Mouse (Mus musculus) small intestine, adult 2 months (tissue): ENCODE measurements around the gene Gm340. TPM values are rescaled to one million over a fixed set of nuclear protein-coding genes. Genes with fewer than 3 reads are reported as not detected.

ENCODE experiments used
- H3K27ac ChIP-seq: fragments of 200-500 bp; 2 replicates; pipeline ENCODE4 v1.5.1; 2012; ENCODE audit warnings: low read depth, low read length, control low read depth, inconsistent platforms; ENCODE audit not compliant: insufficient read depth
- H3K27me3 ChIP-seq: fragments of 200-500 bp; 2 replicates; pipeline ENCODE4 v1.6.1; 2012; ENCODE audit warnings: mild to moderate bottlenecking, moderate library complexity, low read length, inconsistent platforms; ENCODE audit not compliant: control insufficient read depth, insufficient read depth
- H3K36me3 ChIP-seq: fragments of 200-500 bp; 2 replicates; pipeline ENCODE4 v1.6.1; 2012; ENCODE audit warnings: mild to moderate bottlenecking, low read length, control low read depth, inconsistent platforms; ENCODE audit not compliant: control insufficient read depth, insufficient read depth
- H3K4me1 ChIP-seq: fragments of 200-500 bp; 2 replicates; pipeline ENCODE4 v1.6.1; 2012; ENCODE audit warnings: low read length, inconsistent platforms, mixed read lengths; ENCODE audit not compliant: control insufficient read depth, insufficient read depth, insufficient read length
- H3K4me3 ChIP-seq: fragments of 200-500 bp; 2 replicates; pipeline ENCODE4 v1.5.1; 2012; ENCODE audit warnings: low read depth, mild to moderate bottlenecking, control low read depth, inconsistent platforms, low read length, moderate library complexity
- CTCF ChIP-seq: fragments of 200-500 bp; IDR thresholded peaks from 2 replicates; pipeline ENCODE4 v1.5.1; 2012; ENCODE audit warnings: low read depth, mild to moderate bottlenecking, control low read depth, inconsistent platforms, low read length, moderate library complexity, mixed read lengths; ENCODE audit not compliant: insufficient replicate concordance, insufficient read length; ENCODE audit errors: extremely low read depth
- POLR2A ChIP-seq: fragments of 200-500 bp; IDR thresholded peaks from 2 replicates; pipeline ENCODE4 v1.6.1; 2012; ENCODE audit warnings: low read depth, mild to moderate bottlenecking, control low read depth, inconsistent platforms, low read length, moderate library complexity
- WGBS: fragments of 180-500 bp; shearing (Covaris S2); methylation state at CpG from one replicate; pipeline ENCODE4 v1.1.7; 2018; 5-methylcytosine and 5-hydroxymethylcytosine counted together
- polyA plus RNA-seq: library from polyadenylated mRNA; depleted of rRNA; stranded (reverse); fragments of >200 nt; gene quantifications from 2 replicates; pipeline ENCODE4 v1.2.3, GENCODE M21; 2012; rRNA removed

Gm340 gene
- 0.56 and 1.0 TPM in 2 replicates for polyA plus RNA-seq

DNA sequence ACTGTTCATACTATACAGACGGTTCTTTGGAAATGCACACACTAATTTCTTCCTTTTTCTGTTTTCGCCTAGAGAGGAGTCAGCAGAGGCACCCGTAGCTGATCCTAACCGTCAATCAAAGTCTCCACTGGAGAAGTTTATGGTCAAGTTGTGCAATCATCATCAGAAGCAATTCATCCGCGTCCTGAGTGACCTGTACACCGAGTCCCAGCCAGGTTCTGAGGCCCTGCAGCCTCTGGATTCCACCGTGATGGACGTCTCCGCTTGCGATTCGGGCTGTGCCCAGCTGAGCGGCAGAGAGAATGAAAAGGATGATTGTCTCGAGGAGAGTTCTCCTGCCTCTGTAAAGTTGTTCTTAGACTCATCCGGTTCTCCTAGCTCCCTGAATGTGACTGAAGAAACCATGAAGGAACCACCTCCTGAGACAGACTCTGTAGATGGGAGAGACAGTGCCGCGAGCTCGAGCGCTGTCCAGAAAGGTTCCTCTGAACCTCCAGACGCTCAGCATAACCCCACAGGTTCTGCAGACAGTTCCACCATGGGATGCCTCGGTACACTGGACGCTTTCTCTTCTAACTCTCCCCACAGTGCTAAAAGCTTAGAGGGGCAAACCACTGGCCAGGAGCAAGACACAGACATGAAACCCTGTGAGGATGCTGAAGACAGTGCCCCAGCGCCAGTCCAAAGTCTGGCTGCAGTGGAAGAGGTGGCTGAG is at the start of gene Gm340:
Gene Gm340, plus strand, starts transcription at position 665 of the 715 bp plus-strand sequence.
- WGBS = 87% methylated on average over 23 of the region's 23 CpGs
- no peak within 1 kb of the TSS for H3K4me3 ChIP-seq
- peaks cover 24% of the 10 kb centered on the region for H3K36me3 ChIP-seq
- TF ChIP-seq POLR2A = no peak
- no peak for TF ChIP-seq CTCF
- no peak within 1 kb of the TSS for H3K27ac ChIP-seq
- peaks cover 10% of the 10 kb centered on the region for H3K4me1 ChIP-seq
- no peaks in the 10 kb centered on the region for H3K27me3 ChIP-seq

DNA sequence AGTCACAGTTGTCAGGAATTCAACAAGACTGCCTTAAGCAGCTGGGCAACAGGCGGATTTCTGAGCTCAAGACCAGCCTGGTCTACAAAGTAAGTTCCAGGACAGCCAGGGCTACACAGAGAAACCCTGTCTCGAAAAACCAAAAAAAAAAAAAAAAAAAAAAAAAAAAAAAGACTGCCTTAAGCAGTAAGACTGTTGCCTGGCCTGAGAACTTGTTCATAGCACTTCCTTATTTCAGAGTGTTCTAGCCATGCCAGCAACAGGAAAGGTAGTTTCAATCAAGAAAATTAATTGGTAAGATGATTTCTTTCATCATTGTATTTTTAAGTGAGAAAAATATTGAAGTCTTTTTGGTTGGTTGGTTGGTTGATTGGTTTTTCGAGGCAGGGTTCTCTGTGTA is 48.1 kb upstream of the Gm340 start:
- Histone ChIP-seq H3K4me3 (no peak overlapping the region), H3K27me3 (no peaks in the 10 kb centered on the region), H3K36me3 (peaks cover 3% of the 10 kb centered on the region), H3K4me1 (no peaks in the 10 kb centered on the region), H3K27ac (no peak overlapping the region)
- TF ChIP-seq POLR2A (no peak), CTCF (no peak)
- WGBS = 86% methylated on average over 3 of the region's 3 CpGs

DNA sequence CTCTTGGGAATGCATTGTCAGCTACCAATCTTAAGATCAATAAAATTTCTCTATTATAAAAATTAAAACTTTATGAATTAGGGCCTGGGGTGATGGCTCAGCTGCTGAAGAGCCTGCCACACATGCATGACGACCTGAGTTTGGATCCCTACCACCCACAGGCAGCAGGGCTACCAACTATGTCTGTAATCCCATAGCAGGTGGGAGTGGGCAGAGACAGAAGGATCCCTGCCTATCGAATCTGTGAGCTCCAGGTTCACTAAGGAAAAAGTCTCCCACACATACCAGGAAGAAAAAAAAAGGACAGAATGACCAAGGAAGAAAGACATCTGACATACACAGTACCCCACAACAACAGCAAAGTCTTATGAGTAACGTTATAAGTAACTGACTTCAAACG is 25.2 kb upstream of the Gm340 start:
- Histone ChIP-seq H3K27ac (no peak overlapping the region), H3K4me1 (peaks cover 5% of the 10 kb centered on the region; the same call in 1 of the 2 replicates), H3K4me3 (no peak overlapping the region), H3K27me3 (no peaks in the 10 kb centered on the region), H3K36me3 (peaks cover 39% of the 10 kb centered on the region)
- WGBS = 86% methylated on average over 4 of the region's 4 CpGs
- TF ChIP-seq CTCF (no peak), POLR2A (no peak)

DNA sequence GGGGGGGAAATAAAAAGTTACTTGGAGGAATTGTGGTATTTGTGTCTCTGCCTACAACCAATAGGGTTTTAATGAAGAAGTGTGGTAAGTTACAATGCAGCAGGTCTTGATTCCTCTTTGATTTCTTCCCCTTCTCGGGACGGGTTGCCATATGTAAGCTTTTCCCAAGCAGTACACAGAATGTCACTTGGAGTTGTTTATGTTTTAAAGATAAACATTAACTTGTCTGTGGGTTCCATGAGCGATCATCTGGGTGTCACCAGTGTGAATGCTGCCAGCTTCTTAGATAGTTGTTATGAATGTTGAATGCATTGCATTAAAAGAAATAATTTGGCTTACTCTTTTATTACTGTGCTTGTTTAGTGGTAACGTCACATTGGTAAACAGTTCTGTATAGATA is 24.7 kb upstream of the Gm340 start:
- WGBS = 63% methylated on average over 4 of the region's 4 CpGs
- Histone ChIP-seq H3K4me1 (peaks cover 3% of the 10 kb centered on the region; the same call in 1 of the 2 replicates), H3K4me3 (no peak overlapping the region), H3K27me3 (no peaks in the 10 kb centered on the region), H3K36me3 (peaks cover 39% of the 10 kb centered on the region), H3K27ac (no peak overlapping the region)
- TF ChIP-seq CTCF (no peak), POLR2A (no peak)

DNA sequence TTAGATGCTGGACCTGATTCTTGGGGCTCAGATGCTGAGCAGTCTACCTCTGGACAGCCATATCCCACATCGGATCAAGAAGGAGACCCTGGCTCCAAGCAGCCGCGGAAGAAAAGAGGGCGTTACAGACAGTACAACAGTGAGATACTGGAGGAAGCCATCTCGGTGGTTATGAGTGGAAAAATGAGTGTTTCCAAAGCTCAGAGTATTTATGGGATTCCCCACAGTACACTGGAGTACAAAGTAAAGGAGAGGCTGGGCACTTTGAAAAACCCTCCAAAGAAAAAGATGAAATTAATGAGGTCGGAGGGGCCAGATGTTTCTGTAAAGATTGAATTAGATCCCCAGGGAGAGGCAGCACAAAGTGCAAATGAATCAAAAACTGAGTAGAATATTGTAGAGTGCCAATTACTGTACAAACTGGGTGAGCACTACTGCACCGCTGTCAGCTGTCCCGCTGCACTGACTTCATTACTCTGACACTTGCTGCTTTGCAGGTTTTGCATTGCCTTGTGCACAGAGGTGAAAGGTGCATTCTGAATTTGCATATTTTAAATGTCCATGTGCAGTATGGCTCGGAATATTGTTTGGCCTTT is 23.2 kb upstream of the Gm340 start:
- no peak overlapping the region for H3K4me3 ChIP-seq
- peaks cover 36% of the 10 kb centered on the region for H3K36me3 ChIP-seq
- 90% methylated on average over 9 of the region's 9 CpGs for WGBS
- peaks cover 3% of the 10 kb centered on the region; the same call in 1 of the 2 replicates for H3K4me1 ChIP-seq
- no peak overlapping the region for H3K27ac ChIP-seq
- H3K27me3 ChIP-seq = no peaks in the 10 kb centered on the region
- TF ChIP-seq POLR2A (no peak), CTCF (no peak)

DNA sequence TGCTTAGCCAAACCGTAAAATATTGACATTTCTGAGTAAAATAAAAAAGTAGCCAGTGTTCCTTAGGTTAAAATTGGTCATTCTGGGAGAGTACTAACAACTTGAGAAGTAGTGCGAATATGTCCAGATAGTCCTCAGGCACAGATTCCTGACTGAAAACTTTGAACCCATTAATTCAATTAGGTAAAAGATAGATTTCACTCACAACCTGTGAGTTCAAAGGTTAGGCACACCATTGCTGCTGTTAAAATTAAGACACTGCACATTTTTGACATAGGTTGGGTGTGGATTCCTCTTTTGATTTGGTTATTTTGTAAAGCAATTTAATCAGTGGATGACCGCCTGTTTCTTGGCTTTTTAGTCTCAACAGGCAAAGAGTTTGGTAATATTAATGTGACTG is 21.3 kb upstream of the Gm340 start:
- 46% methylated on average over 3 of the region's 3 CpGs for WGBS
- Histone ChIP-seq H3K4me1 (peaks cover 3% of the 10 kb centered on the region; the same call in 1 of the 2 replicates), H3K27ac (no peak overlapping the region), H3K36me3 (peaks cover 33% of the 10 kb centered on the region), H3K27me3 (no peaks in the 10 kb centered on the region), H3K4me3 (no peak overlapping the region)
- no peak for TF ChIP-seq CTCF
- no peak for TF ChIP-seq POLR2A

DNA sequence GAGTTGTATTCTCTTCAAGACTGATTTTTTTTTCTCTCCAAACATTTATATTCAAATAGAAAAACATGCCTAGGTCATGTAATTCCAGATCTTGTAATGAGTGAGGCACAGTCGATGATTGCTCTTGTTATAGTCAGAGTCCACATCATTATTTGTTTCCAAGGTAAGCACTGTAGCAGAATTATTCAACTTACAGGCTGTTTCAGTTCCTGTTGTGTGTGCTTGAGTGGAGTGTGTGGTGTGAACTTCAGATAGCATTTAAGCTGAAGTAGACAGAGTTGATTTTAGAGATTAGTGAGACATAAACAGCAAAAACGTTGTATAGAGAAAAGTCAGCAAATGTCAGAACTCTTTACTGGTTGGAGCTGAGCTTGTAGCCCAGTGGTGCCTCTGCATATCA is 13.4 kb upstream of the Gm340 start:
- Histone ChIP-seq H3K27ac (no peak overlapping the region), H3K36me3 (0 out of 2 replicates have a peak, but pooled peaks cover 3% of the 10 kb centered on the region), H3K4me3 (no peak overlapping the region), H3K4me1 (no peaks in the 10 kb centered on the region; the same call in 1 of the 2 replicates), H3K27me3 (no peaks in the 10 kb centered on the region)
- WGBS = 45% methylated on average over 2 of the region's 2 CpGs
- TF ChIP-seq POLR2A (no peak), CTCF (no peak)

DNA sequence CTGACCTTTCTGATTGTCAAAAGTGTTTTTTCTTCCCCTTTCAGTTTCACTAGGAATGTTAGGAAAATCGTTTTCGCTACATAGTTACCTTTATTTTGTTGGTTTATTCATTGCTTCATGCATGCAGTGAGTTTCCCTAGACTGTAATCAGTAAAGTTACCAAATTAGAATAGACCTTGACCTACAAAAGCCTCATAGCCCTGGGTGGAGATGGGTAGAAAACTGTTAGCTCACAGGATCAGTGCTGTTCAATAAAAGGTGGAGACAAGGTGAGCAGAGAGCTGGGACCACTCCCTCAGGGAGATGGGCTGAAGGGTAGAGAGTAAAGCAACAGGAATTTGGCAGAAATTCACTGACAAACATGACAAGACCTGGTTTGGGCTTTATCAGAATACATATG is 8.5 kb upstream of the Gm340 start:
- peaks cover 3% of the 10 kb centered on the region; the same call in 1 of the 2 replicates for H3K4me1 ChIP-seq
- H3K27me3 ChIP-seq = no peaks in the 10 kb centered on the region
- no peak overlapping the region; the same call in 1 of the 2 replicates for H3K27ac ChIP-seq
- 40% methylated on average over 2 of the region's 2 CpGs for WGBS
- no peak for TF ChIP-seq CTCF
- no peaks in the 10 kb centered on the region for H3K36me3 ChIP-seq
- no peak overlapping the region for H3K4me3 ChIP-seq
